Mouse (Mus musculus): Measurements from ENCODE around the gene Tada2b. TPM values are rescaled to one million over a fixed set of nuclear protein-coding genes. Genes with fewer than 3 reads are reported as not detected.
A peak's percentile ranks its signal among the peaks of the same experiment; 100 is the strongest.

Tada2b gene
- polyA plus RNA-seq, 1 experiment from 2014 or later, result 3.3 TPM

DNA sequence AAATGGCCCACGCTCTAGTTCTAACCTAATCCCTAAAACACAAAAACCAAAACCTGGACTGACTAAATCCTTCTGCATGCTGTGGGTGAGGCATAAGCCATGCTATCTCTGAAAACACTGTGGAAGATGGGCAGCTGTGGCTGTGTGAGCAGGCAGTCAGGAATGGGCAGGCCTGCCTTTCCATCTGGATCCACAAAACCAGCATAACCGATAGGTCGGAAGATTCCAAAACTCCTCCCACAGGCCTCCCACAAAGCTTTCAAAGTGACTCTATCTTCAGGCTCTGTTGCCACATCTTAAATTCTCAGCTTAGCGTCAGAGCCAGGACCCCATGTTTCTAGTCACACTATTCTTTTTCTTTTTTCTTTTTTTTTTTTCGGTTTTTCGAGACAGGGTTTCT is 9.8 kb upstream of the Tada2b start:
- WGBS (ENCODE audit: insufficient replicate concordance), result 84% methylated on average over 6 of the region's 6 CpGs
- Histone ChIP-seq H3K36me3 (ENCODE audit: control insufficient read depth, insufficient read depth, low read length) (peaks cover 25% of the 10 kb centered on the region), H3K4me1 (ENCODE audit: control insufficient read depth, insufficient read depth, low read length) (no peaks in the 10 kb centered on the region), H3K9ac (ENCODE audit: low read depth, low read length) (no peak overlapping the region), H3K27me3 (ENCODE audit: control insufficient read depth, insufficient read depth, low read length) (no peaks in the 10 kb centered on the region), H3K9me3 (replicated peaks; ENCODE audit: control insufficient read depth, low read length) (no peaks in the 10 kb centered on the region), H3K27ac (ENCODE audit: low read depth, low read length) (no peak overlapping the region), H3K4me3 (ENCODE audit: low read depth, low read length) (no peak overlapping the region), H3K4me2 (no peak overlapping the region)
- no peak for ATAC-seq (replicated peaks; ENCODE audit: insufficient number of reproducible peaks, low FRiP score, low TSS enrichment)

DNA sequence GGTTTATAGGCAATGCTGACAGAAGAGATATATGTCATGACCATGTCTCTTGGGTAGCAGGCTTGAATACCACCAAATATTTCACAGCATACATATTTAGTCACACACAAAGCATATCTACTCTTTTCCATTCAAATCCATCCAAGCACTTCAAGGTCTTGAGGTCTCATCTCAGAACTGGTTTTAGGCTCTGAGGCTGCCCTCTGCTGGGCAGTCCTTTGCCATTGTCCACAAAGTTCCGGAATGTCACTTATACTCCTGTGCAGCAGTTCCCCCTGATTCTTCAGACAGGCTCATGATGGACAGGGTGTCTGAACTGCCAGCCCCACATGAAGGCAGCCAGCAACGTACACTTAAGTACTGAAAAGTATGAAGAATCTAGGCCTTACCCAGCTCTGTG is 5.1 kb upstream of the Tada2b start:
- Histone ChIP-seq H3K9ac (ENCODE audit: low read depth, low read length) (no peak overlapping the region), H3K4me2 (no peak overlapping the region), H3K27me3 (ENCODE audit: control insufficient read depth, insufficient read depth, low read length) (peaks cover 10% of the 10 kb centered on the region), H3K36me3 (ENCODE audit: control insufficient read depth, insufficient read depth, low read length) (peaks cover 14% of the 10 kb centered on the region; the same call in 1 of the 2 replicates), H3K9me3 (replicated peaks; ENCODE audit: control insufficient read depth, low read length) (no peaks in the 10 kb centered on the region), H3K4me1 (ENCODE audit: control insufficient read depth, insufficient read depth, low read length) (peaks cover 9% of the 10 kb centered on the region), H3K27ac (ENCODE audit: low read depth, low read length) (no peak overlapping the region), H3K4me3 (ENCODE audit: low read depth, low read length) (no peak overlapping the region)
- no peak for ATAC-seq (replicated peaks; ENCODE audit: insufficient number of reproducible peaks, low FRiP score, low TSS enrichment)
- 42% methylated on average over 2 of the region's 2 CpGs for WGBS (ENCODE audit: insufficient replicate concordance)

DNA sequence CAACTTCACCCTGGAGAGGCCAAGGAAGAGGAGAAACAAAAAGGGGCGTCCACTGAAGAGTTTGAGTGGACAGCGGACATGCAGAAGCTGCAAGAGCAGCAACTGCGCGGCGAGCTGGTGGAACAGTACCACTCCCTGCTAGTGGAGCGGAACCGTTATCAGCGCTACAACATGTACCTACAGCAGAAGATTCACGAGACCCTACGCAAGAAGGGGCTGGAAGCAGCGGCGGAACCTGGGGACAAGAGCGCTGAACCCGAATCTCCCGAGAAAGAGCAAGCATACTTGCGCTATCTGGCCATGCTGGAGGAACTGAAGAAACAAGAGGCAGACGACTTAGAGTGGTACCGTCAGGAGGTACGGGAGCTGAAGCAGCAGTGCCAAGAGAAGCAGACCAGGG is 1.2 kb upstream of the Tada2b start:
- H3K4me3 ChIP-seq (ENCODE audit: low read depth, low read length), result peak overlapping the region; percentile 57
- peaks cover 23% of the 10 kb centered on the region for H3K4me1 ChIP-seq (ENCODE audit: control insufficient read depth, insufficient read depth, low read length)
- H3K36me3 ChIP-seq (ENCODE audit: control insufficient read depth, insufficient read depth, low read length), result no peaks in the 10 kb centered on the region; the same call in 1 of the 2 replicates
- no peak overlapping the region for H3K27ac ChIP-seq (ENCODE audit: low read depth, low read length)
- H3K9ac ChIP-seq (ENCODE audit: low read depth, low read length), result peak overlapping the region; percentile 30; the same call in 1 of the 2 replicates
- peak overlapping the region; percentile 99 for H3K4me2 ChIP-seq
- no peaks in the 10 kb centered on the region for H3K9me3 ChIP-seq (replicated peaks; ENCODE audit: control insufficient read depth, low read length)
- no peak for ATAC-seq (replicated peaks; ENCODE audit: insufficient number of reproducible peaks, low FRiP score, low TSS enrichment)
- peaks cover 10% of the 10 kb centered on the region for H3K27me3 ChIP-seq (ENCODE audit: control insufficient read depth, insufficient read depth, low read length)
- 27% methylated on average over 19 of the region's 19 CpGs for WGBS (ENCODE audit: insufficient replicate concordance)

DNA sequence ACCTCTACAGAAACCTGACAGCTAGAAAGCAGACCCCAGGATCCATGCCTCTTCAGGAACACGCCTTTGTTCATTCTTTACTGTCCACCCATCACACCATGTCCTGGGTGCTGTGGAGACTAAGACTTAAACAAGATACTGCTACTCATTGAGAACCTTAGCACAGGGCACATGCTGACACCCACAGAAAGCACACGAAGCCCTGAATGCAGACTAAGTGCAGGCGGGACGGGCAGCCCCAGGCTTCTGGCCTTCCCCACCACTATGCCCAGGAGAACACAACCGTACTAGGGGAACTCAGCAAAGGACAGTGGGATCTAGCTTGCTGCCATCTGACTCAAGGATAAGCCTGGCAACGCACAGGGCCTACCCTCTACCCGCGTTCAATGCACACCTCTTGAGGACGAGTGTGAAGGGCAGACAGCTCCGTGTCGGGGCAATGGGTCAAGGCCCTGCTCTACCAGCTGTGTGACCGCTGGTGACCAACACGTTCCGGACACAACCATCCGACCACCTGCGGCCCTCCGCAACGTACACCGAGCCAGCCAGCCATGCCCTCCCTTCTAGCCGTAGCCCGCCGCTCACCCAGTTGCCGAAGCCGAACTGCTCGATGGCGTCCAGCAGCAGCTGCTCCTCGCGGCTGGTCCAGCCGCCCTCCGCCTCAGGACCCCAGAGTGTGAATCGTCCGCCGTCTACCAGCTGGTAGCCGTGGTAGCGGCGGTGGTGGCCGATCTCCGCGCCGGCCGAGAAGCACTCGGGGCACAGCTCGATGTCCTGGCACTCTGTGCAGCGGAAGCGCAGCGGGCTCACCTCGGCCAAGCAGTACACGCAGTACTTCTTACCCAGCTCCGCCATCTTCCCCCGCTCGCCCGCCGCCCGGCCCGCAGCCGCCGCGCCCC is 633 bp downstream of the Tada2b start:
- H3K9ac ChIP-seq (ENCODE audit: low read depth, low read length), result peak overlapping the region; percentile 94
- ATAC-seq (replicated peaks; ENCODE audit: insufficient number of reproducible peaks, low FRiP score, low TSS enrichment), result peak; percentile 1; the same call in 1 of the 2 replicates
- H3K27ac ChIP-seq (ENCODE audit: low read depth, low read length), result peak overlapping the region; percentile 46; the same call in 1 of the 2 replicates
- H3K4me3 ChIP-seq (ENCODE audit: low read depth, low read length), result peak overlapping the region; percentile 99
- WGBS (ENCODE audit: insufficient replicate concordance), result 2% methylated on average over 58 of the region's 58 CpGs
- no peaks in the 10 kb centered on the region; the same call in 1 of the 2 replicates for H3K36me3 ChIP-seq (ENCODE audit: control insufficient read depth, insufficient read depth, low read length)
- peaks cover 30% of the 10 kb centered on the region for H3K4me1 ChIP-seq (ENCODE audit: control insufficient read depth, insufficient read depth, low read length)
- H3K27me3 ChIP-seq (ENCODE audit: control insufficient read depth, insufficient read depth, low read length), result peaks cover 10% of the 10 kb centered on the region
- H3K9me3 ChIP-seq (replicated peaks; ENCODE audit: control insufficient read depth, low read length), result no peaks in the 10 kb centered on the region
- peak overlapping the region; percentile 99 for H3K4me2 ChIP-seq

DNA sequence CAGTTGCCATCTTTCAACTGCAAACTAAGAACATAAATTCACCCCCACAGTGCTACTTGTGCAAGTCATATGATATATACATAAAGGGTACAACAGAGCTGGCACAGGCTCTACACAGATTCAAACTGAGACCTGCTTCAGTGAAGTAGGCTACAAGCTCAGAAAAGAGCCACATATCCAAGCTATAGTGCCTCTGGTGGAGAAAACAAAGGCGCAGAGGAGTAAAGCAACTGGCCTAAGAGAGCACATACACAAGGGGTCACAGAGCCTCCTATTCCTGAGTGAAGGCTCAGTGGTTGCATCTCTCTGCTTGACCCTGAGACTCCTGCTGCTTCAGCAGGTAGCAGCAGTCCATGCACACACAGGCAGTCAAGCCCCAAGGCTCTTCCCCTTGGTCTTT is 3.0 kb downstream of the Tada2b start:
- no peak overlapping the region for H3K9ac ChIP-seq (ENCODE audit: low read depth, low read length)
- WGBS (ENCODE audit: insufficient replicate concordance), result 69% methylated on average over 1 of the region's 1 CpGs
- H3K4me1 ChIP-seq (ENCODE audit: control insufficient read depth, insufficient read depth, low read length), result peaks cover 30% of the 10 kb centered on the region

DNA sequence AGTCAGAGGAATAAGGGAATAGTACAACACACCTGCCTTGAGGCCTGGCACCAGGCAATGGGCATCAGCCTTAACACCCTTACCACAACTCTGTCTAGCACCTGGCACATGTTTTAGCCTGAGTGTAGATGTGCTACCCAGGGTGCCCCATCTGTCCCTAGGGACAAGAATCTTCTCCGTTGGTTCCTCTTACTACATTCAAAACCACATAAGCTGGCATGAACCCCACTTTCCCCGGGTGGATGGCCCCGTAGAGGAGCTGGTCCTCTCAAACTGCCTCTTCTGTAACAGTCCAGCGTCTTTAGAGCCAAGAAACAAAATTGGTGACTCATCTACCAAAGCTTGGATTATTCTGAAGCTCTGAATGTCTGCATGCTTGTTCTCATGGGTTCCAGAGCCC is 3.7 kb downstream of the Tada2b start:
- no peak overlapping the region for H3K4me2 ChIP-seq
- no peaks in the 10 kb centered on the region for H3K9me3 ChIP-seq (replicated peaks; ENCODE audit: control insufficient read depth, low read length)
- H3K4me3 ChIP-seq (ENCODE audit: low read depth, low read length), result no peak overlapping the region
- no peak overlapping the region for H3K27ac ChIP-seq (ENCODE audit: low read depth, low read length)
- H3K36me3 ChIP-seq (ENCODE audit: control insufficient read depth, insufficient read depth, low read length), result no peaks in the 10 kb centered on the region; the same call in 1 of the 2 replicates
- peaks cover 2% of the 10 kb centered on the region for H3K27me3 ChIP-seq (ENCODE audit: control insufficient read depth, insufficient read depth, low read length)
- no peak for ATAC-seq (replicated peaks; ENCODE audit: insufficient number of reproducible peaks, low FRiP score, low TSS enrichment)
- H3K4me1 ChIP-seq (ENCODE audit: control insufficient read depth, insufficient read depth, low read length), result peaks cover 27% of the 10 kb centered on the region
- no peak overlapping the region for H3K9ac ChIP-seq (ENCODE audit: low read depth, low read length)
- 88% methylated on average over 4 of the region's 4 CpGs for WGBS (ENCODE audit: insufficient replicate concordance)

More for the DNA sequence above, 3.0 kb downstream of the Tada2b start:
- Histone ChIP-seq H3K36me3 (ENCODE audit: control insufficient read depth, insufficient read depth, low read length) (no peaks in the 10 kb centered on the region; the same call in 1 of the 2 replicates), H3K4me2 (no peak overlapping the region), H3K27me3 (ENCODE audit: control insufficient read depth, insufficient read depth, low read length) (peaks cover 10% of the 10 kb centered on the region), H3K9me3 (replicated peaks; ENCODE audit: control insufficient read depth, low read length) (no peaks in the 10 kb centered on the region), H3K27ac (ENCODE audit: low read depth, low read length) (no peak overlapping the region), H3K4me3 (ENCODE audit: low read depth, low read length) (no peak overlapping the region)
- no peak for ATAC-seq (replicated peaks; ENCODE audit: insufficient number of reproducible peaks, low FRiP score, low TSS enrichment)

DNA sequence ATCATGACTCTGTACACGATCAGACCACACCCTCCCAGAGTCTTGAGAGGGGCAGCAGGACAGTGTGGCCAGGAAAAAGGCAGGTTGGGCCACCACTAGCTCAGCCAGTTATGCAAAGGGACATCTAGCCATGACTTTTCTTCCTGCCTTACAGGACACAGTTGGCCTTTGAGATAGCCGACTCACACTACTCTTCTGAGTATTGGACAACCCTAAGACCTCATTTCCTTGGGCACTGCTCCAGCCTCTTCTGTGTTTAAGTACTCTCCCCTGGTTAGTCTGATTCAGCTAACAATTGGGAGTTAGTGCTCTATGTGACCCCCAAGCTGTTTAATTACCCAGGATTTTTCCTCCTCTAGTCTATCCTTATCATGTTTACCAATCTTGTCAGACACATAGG is 4.3 kb downstream of the Tada2b start:
- Histone ChIP-seq H3K4me2 (no peak overlapping the region), H3K27me3 (ENCODE audit: control insufficient read depth, insufficient read depth, low read length) (no peaks in the 10 kb centered on the region), H3K4me1 (ENCODE audit: control insufficient read depth, insufficient read depth, low read length) (peaks cover 21% of the 10 kb centered on the region), H3K27ac (ENCODE audit: low read depth, low read length) (no peak overlapping the region), H3K36me3 (ENCODE audit: control insufficient read depth, insufficient read depth, low read length) (no peaks in the 10 kb centered on the region; the same call in 1 of the 2 replicates), H3K4me3 (ENCODE audit: low read depth, low read length) (no peak overlapping the region), H3K9ac (ENCODE audit: low read depth, low read length) (no peak overlapping the region), H3K9me3 (replicated peaks; ENCODE audit: control insufficient read depth, low read length) (no peaks in the 10 kb centered on the region)
- ATAC-seq (replicated peaks; ENCODE audit: insufficient number of reproducible peaks, low FRiP score, low TSS enrichment), result no peak
- WGBS (ENCODE audit: insufficient replicate concordance), result 54% methylated on average over 2 of the region's 2 CpGs

DNA sequence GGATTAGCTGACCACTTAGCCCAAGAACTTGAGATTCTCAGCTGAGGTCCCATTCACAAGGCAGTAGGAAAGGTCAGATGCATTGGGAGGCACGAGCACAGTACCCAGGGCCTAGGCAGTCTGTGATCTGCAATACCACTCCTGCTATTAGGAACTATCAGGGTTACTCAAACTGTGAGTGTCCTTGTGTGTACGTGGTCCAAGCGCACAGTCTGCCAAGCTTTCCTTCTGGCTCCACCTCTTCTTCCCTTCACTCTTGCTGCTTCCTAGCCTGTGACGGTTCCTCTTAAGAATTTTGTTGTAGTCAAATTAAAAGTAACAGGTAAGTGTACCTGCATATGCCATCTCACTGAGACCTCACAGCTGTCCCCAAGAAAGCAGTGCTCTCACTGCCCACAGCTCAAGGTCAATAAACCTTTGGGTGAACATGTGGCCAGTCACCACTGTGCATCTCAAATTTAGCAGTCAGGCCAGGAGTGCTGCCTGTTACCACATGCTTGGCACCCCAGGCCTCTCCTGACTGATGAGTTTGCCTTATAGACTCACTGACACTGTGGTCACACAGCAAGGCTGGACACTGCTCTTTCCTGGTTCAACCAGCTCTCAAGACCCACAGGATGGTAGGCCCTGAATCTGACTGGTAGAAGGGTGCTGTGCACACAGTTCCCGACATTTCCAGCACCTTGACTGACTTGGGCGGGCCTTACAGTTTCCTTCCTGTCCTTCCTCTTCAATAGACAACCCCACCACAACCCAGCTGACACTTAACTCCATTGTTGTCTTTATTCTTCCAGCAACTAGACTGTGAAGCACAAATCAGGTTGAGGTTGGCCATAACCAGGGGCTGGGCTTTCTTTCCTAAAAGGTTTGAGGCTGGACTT is 5.3 kb downstream of the Tada2b start:
- Histone ChIP-seq H3K4me1 (ENCODE audit: control insufficient read depth, insufficient read depth, low read length) (peaks cover 21% of the 10 kb centered on the region), H3K4me2 (no peak overlapping the region), H3K27me3 (ENCODE audit: control insufficient read depth, insufficient read depth, low read length) (no peaks in the 10 kb centered on the region), H3K36me3 (ENCODE audit: control insufficient read depth, insufficient read depth, low read length) (peaks cover 5% of the 10 kb centered on the region; the same call in 1 of the 2 replicates), H3K4me3 (ENCODE audit: low read depth, low read length) (no peak overlapping the region), H3K9ac (ENCODE audit: low read depth, low read length) (no peak overlapping the region), H3K9me3 (replicated peaks; ENCODE audit: control insufficient read depth, low read length) (no peaks in the 10 kb centered on the region), H3K27ac (ENCODE audit: low read depth, low read length) (no peak overlapping the region)
- 76% methylated on average over 6 of the region's 6 CpGs for WGBS (ENCODE audit: insufficient replicate concordance)
- ATAC-seq (replicated peaks; ENCODE audit: insufficient number of reproducible peaks, low FRiP score, low TSS enrichment), result no peak

Data from heart, embryonic 11.5 days (tissue).